Mouse (Mus musculus) spleen, postnatal 10 days (tissue): ENCODE data around the gene Nrxn1.
A peak's percentile ranks its signal among the peaks of the same experiment; 100 is the strongest.
"Not testable (repeated sequence)": the region's sequence is repeated elsewhere in the genome, so short reads cannot be mapped to it uniquely, and the experiment has no call there.

Source experiments
- DNase-seq, 2 experiments: peaks; one replicate each; pipeline ENCODE4 v3.0.0; 2021 to 2022; ENCODE audit warnings: low spot score in 2 of 2

The Nrxn1 gene

DNA sequence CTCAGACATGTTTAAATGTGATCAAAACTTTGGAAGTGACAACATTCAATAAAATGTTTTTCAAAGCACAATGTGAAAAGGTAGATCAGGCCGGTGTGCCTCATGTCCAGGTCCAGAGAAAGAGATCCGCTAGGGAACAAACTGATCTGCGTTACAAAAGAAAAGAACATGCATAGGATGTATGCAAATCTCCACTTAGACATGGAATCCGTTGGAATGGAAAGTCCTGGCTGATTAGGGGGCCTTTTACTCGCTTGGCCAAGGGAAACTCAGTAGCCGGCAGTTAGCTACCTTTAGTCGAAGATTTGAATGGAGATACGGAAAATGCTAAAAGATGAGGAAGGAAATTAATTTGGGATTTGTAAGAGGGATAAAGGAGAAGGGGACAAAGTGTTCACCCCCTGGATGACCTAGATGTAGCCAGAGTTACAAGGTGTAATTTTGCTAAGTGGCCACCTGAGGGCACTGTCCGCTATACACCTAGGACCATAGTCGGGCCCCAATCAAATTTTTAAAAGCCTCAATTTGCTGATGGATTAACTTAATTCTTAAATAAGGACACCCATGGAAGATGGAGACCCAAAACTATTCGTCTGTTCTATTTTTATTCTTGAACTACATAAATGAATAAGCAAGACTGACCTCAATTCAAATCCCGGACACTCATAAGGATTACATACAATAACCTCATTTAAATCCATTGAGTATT lies 508.9 kb downstream of the Nrxn1 start:
- DNase-seq, result peak in 1 of 2 experiments; percentile 18

DNA sequence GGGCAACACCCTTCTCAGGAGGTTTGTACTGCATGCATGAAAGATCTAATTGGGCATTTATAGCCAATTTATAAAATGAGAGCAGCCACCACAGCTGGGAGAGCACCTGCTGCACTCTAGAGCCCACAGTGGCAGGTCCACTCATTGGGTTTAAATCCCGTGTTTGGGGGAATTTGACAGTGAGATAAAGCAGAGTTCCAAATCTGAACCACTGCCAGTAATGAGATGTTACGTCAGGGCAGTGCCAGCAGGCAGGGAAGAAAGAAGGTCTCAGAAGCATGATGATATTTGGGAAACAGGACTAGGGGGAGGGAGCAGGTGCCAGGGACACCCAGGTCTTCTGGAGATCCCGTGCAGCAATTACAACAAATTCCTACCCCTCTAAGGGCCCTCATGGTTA lies 509.7 kb downstream of the Nrxn1 start:
- no peak for DNase-seq

DNA sequence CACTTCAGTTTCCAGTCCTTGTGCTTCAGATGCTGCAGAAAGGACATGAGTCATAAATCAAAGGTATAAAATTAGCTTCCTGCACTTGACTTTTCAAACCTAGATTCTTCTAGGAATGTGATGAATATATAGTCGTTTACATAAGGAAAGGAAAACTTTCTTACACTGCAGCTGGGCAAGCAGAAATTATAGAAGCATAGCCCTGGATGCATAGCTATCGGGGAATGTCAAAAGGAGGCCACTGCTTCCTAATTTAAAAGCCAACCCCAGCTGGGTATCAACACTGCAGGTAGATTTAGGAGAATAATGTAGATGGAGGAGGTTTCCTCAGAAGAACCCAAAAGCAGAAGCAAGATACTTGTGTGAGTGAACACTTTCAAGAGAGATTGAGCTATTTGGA lies 523.0 kb downstream of the Nrxn1 start:
- no peak for DNase-seq

DNA sequence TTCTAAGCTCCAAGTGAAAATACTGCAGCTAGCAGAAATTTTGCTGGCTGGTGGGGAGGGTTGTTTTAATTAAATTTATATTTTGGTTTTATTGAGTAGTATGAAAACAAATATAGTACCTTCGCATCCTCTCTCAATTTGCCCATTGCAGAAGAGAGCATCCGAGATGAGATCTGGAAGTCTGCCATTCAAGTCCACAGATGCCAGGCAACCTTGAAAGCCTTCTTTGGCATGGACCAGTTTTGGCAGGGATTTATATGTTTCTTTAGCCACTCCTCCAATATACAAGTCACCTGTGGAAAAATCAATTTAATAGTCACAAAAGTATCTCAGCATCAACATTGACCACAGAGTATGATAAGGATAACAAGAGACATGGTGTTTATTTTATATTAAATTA lies 527.7 kb downstream of the Nrxn1 start:
- DNase-seq, result no peak

DNA sequence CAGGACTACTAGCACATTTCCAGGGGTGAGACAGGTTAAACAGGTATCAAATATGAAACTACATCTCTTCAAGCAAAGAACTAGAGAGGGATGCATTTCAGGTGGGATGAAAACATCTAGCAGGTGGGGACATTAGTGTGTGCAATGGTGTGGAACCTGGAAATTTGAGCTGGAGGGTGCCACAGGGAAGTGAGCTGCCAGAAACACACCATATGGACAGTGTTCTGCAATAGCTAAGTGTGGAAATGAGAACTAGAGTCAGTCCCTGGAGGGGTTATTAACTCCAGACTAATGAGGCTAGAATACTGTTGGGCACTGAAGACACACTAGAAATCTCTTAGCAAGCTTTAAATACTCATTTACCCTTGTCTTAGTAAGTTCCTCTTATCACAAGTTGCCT lies 536.5 kb downstream of the Nrxn1 start:
- no peak for DNase-seq

DNA sequence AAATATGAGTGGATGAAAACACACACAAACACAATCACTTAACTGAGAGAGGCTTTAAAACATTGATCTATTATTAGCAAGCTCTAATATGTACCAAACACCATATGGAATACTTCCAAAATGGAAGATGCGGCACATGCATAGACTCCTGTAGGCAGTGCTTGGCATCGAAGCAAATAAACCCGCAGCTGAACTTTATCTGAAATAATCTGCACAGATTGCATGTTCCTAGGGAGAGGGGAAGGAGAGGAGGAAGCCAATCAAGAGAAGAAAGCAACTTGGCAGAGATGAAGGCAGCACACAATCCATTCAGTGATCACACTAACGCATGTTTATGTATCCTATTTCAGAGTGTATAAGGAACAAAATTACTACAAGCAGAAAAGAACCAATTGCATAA lies 542.5 kb downstream of the Nrxn1 start:
- DNase-seq, result no peak

DNA sequence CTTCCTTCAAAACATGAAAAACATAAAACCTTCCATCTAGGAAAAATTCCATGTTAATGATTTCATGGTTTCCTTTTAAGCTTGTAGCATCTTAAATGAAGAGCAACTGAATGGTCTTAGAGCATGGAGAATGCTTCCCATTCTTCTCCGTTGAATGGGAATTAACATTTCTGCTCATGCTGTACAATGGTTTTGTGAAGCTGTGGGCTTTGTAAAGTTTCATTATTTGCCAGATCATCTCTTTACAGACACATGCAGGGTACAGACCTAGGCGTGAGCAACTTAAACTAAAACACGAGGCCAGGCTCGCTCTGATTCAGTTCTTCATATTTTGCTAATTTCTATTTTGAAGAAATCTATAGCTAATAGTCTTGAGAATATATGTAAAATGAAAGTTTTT lies 546.1 kb downstream of the Nrxn1 start:
- no peak for DNase-seq

DNA sequence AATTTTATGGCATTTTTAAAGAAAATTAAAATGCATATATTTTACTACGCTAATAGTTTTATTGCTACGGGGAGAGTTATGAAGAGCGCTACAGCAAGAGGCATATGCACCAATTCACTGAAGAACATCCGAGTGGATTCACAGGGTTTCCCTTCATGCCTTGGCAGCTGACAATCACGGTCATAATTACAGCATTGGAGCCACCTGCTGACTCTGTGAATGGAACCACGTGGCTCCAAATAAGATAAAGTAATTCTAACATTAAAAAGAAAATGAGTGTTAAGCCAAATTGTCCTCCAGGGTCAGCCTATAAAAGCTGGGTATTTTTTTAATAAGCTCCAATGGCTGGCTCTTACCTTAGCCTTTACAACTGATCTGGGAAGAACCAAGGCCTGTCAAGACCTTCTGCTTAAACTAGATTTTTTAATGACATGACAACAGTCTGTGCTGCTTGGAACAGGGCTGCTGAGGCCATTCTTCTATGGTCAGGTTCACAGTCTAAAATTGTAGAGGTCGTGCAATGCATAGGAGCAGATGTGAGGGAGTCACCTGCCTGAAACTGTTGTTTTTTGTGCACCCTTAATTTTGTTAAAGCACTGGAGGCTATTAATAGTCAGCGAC lies 548.1 kb downstream of the Nrxn1 start:
- no peak for DNase-seq

DNA sequence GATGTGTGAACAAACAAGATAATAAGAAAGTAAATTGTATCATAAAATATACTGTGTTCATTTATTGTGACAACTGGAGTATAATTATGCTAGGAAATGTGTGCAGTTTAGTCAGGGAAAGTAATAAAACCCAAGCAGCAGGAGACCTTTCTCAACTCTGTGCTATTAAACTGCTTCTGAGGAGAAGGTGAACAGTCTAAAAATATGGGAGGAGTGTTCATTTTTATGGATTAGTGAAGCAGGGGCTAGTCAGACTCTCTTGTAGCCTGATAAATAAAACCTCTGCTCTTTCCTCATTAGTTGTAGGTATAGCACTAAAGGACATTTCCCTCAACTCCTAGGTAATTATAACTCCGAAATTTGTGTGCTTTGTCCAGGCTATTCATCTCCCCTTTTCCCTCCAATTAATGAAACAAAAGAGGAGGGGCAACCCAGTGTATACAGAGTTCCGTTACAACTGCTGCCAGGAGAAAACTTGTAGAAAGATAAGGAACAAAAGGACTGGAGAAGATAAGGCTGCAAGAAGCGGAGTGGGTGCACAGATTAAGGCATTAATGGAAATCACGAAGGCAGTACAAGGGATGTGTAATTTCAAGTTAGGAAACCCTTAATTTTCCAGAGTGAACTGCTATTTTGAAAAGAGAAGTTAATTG lies 548.8 kb downstream of the Nrxn1 start:
- no peak for DNase-seq

DNA sequence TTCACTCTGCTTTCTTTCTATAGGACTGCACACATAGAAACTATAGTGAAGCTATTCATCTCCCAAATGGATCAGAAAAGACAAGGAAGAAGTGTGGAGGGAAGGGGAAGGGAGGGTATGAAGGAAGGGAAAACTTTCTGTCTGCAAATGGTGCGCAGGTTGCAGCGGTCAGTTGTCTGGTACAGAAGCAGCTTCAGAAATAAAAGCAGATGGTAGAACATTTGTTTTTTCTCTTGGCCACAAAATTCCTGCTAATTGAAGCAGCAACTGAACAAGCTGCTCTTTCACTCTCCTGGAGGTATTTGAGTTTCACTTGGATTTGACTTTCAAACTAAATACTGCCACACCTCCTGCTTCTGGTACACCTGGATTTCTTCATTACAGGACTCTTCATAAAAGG lies 561.4 kb downstream of the Nrxn1 start:
- DNase-seq, result no peak

DNA sequence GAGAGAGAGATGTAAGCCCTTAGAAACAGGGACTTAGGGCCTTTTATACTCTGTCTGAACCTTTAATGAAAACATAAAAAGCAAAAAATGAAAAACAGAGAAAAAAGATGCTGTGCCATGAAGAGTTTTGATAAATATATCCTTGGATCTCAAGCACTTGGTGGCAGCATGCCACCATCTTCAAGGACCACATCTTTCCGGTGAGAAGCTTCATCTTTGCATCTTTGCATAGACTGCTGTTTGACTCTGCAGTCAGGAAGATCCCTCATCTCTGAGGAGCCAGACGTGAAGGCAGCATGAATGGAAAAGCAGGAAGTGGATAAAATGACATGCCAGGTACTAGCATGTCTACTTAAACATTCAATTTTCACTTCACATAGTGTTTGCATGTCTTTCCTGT lies 586.8 kb downstream of the Nrxn1 start:
- no peak for DNase-seq

DNA sequence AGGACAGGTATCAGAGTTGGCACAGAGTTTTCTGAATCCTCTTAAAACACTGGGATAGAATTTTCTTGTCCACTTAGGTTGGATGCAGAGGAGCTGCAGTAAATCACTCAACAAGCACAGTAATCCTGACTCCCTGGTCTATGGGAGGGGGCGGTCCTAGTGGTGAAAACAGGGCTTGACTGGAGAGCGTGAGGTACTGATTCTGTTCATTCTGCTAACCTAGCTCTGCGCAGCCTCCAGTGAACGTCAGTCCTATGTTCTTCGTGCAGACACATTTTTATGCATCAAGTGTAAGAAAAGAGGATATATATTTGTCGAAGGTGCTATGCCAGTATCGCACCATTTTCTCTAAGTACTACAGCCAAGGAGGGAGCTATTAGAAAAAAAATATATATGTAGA lies 588.9 kb downstream of the Nrxn1 start:
- not testable (repeated sequence) for DNase-seq

DNA sequence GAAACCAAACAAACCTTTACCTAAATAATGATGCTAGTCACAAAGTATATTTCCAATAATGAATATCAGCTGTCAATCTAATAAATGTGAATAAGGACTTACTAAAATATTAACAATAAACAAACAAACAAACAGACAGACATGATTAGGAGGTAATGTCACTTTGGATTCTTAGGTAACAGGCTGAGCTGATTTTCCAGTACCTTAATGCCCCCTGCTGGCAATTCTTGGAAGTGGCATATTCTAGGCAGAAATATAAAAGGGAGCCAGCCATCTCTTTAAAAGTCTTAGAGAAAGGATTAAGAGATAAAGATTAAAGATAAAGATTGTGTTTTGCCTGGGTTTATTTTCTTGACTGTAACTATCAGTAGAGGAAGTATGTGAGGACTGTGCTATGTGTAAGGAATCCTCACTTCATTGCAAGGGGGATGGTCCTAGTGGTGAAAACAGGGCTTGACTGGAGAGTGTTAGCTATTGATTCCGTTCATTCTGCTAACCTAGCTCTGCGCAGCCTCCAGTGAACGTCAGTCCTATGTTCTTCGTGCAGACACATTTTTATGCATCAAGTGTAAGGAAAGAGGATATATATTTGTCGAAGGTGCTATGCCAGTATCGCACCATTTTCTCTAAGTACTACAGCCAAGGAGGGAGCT lies 591.7 kb downstream of the Nrxn1 start:
- peak; percentile 5 to 41 for DNase-seq

DNA sequence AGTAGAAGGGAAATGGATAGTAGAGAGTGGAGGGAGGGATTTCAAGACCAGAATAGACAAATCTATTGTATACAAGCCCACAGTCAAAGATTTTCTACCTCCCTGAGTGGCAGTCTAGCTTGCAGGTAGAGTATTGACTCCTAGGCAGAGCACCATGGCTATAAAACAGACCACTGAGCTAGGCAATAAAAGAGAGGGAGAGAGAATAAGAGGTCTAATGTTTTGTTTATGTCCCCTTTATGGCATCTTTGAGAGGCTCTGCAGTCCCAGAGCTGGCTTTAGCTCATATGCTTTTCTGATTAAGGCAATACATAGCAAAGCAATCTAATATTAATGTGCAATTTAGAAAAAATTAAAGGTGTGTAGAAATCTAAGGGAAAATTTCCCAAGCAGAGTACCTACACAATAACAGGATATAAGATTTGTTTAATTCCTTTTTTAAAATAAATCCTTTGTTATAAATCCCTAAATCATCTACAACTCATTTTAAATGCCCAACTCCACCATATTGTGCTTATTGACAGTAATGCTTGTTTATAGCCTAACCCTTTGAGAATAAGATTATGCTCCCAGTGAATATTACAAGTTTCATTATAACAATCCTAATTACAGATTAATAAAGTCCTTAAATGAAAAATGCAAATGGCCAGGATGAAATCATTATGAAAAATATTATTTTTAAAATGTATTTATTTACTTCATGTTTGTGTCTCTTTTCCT lies 613.2 kb downstream of the Nrxn1 start:
- DNase-seq, result no peak

DNA sequence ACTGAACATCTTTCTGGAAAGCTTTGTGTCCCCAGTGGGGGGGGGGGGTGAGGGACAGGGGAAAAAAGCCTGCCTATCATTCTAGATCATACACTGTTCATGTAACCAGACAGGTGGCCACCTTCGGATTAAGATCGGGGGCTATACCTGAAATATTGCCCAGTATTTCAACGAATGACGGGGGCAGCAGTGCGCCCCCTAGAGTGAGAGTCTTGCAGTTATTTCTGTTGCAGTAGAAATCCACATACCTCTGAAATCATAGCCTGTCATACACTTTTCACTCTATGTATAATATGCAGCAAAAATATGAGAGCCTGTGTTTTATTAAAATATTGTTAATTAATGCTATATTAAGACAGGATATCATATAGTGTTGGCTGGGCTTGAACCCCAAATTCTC lies 636.1 kb downstream of the Nrxn1 start:
- DNase-seq, result no peak

DNA sequence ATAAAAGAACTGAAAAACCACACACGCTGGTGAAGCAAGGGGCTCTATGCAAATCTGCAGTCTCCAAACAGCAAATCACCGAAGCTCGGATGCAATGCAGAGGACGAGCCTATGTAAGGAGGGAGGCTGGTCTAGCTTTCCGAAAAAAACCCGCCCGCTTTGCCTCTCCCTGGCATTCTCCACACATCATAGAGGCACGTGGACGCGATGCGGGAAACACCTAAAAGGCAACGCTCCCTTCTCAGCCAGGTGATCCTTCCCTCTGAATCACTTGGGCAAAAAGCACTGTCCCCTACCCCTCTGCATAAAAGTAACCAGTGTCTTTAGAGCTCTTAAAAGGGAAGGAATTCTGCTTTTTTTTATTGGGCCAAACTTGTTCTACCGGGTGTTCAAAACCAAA lies 637.0 kb downstream of the Nrxn1 start:
- DNase-seq, result no peak

DNA sequence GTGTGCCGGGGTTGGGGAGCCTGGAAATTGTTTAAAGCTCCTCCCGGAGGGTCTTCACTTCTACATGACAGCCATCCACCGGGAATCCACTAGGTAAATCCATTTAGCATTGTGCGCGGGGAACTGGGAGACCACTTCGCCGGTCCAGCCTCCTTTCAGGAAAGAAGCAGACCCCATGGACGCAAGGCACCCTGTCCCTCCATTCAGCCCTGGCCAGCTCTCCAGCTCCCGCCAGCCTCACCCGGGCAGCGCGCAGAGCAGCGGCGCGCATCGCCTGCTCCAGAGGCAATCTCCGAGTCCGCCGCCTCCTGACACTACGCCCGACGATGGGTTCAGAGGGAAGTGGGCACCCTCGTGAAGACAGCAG lies 637.5 kb downstream of the Nrxn1 start:
- DNase-seq, result peak in 1 of 2 experiments; percentile 13

DNA sequence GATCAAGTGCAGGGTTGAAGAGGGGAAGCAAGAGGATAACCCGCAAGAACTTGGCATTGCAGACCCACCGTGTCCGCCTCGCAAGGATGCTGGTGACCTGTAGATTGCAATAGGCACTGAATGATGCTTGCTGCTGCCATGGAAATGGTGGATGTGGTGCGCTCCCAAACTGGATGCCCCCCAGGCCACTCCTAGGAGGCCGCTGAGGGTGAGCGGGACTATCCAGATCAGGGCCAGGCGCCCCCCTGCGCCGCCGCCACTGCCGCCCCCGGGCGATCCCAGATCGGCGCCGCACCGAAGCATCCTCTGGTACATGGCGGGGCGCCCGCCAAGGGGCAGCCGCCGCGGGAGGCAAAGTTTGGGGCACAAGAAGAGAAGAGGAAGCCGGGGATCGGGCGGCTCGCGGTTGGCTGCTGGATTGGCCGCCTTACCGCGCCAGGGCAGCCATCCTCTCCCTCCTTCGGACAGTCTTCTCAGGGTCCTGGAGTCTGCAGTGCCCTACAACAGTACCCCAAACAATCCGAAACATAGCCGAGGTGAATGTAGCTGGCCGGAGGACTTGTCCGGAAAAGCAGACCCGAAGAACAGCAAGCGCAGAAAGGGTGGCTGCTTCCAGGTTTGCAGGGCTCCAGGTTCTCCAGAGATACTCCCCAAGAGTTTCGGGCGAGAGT lies 638.0 kb downstream of the Nrxn1 start:
- DNase-seq, result peak in 1 of 2 experiments; percentile 2

DNA sequence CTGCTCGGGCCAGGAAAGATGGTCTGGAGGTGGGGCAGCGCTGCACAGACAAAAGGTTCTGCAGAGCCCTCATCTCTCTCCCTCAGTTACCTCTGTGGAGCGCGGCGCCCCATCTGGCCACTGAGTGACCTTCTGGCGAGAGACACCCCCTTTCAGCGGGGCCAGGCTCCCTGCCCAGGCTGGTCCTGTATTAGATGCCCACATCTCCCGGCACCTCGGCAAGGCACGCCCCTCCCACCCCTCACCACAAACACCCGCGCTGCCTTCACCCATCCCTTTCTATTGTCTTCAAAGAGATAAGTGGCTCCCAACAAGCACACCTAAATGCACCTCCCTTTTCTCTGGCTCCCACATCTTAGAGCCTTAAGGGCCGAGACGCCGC lies 638.5 kb downstream of the Nrxn1 start:
- DNase-seq, result peak in 1 of 2 experiments; percentile 16

DNA sequence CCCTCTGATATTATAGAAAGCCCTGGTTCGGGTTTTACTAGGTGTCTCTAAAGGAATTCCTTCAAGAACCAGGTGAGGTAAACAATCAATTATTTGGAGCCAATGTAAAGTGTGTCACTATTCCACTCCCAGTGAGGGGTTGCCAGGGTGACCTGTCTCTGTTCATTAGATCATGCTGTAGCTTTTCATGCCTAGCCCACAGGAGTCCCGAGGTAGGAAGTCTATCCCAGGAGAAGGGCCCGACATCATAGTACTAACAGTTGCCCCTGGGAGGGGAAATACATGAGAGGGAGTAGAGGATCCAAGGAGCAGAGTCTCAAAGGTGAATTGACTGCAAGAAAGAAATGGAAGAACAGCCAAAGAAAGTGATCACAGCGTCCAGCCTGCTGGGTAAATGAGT lies 639.6 kb downstream of the Nrxn1 start:
- no peak for DNase-seq

DNA sequence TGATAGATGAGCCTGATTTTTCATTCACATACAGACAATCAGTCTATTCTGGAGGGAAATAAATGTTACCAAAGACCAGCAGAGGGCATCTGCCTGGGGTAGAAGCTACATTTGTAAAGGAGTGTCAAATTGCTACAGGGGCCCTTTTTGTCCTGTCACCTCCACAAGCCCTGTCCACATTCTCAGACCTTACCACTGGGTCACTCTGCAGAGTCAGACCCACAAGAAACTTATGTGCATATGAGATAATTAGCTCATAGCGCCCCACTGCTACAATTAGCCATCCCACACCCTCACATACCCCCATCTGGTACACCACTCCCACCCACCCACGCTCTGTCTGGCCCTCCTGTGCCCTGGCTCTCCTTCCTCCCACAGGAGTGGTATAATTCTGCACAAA lies 640.1 kb downstream of the Nrxn1 start:
- no peak for DNase-seq

DNA sequence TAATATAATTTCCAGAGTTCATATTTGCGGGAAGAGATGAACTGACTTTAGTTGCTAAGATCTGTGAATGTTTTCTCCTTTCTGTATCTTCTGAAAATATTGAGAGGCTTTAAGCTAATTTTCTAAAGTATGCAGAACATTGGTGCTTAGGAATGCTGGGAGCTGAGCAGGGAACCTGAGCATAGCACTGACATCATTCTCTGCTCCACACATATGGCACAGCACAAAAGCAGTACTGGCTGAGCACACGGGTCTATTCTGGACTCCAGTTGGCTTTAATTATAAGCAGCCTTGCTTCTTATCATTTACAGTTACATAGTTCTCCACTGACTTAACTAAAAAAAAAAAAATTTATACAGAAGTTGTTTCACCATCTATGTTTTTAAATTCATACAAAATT lies 641.5 kb downstream of the Nrxn1 start:
- DNase-seq, result no peak
